Mouse (Mus musculus) thymus, postnatal 36 days (tissue): ENCODE measurements around the gene March9.
A peak's percentile ranks its signal among the peaks of the same experiment; 100 is the strongest.
"Not testable (repeated sequence)": the region's sequence is repeated elsewhere in the genome, so short reads cannot be mapped to it uniquely, and the experiment has no call there.

ENCODE experiments used
- DNase-seq, 2 experiments: peaks; one replicate each; pipeline ENCODE4 v3.0.0; 2022; ENCODE audit warnings: mixed read lengths in 2 of 2

The March9 gene

DNA sequence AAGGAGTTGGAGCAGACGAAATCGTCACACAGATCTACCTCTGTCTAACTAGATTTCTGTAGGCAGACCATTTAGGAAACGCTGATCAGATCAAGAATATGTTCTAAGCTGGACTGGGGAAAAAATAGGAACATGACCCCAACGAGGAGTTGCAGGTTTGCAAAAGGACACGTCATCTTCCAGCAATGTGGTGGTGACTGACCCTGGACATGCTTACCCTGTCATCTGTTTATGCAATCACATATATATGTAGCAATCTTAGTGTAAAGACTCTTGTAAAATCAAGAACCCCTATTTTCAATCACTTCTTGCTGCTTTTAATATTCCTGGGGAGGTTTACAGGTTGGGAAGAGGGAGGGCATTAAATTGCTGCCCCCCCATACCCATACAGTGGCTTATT lies 2.5 kb upstream of the March9 start:
- no peak for DNase-seq

DNA sequence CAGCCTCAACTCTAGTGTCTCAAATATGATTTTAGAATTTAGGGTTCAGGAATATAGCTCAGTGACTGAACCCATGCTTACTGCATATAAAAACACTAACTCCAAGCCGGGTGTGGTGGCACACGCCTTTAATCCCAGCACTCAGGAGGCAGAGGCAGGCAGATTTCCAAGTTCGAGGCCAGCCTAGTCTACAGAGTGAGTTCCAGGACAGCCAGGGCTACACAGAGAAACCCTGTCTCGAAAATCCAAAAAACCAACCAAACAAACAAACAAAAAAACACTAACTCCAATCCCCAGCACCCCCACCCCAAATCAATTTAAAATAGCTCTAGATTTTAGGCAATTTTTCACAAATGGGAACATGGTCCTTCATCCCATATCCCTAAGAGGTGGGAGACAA lies 2.1 kb upstream of the March9 start:
- DNase-seq = not testable (repeated sequence)

DNA sequence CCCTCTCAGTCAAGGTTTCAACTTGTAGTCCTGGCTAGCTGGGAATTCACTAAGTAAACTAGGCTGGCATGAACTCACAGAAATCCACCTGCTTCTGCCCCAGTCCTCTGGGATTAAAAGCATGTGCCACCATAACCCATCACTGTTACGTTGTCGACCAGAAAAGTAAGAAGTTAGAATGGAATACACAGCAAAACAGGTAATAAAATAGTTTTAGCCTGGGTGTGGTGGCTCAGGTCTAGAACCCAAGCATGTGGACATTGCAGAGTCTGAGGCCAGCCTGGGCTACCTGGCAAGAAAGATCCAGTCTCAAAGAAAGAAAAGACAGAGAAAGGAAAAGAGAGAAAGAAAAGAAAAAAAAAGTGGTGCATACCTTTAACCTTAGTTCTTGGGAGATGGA lies 1.5 kb upstream of the March9 start:
- no peak for DNase-seq

DNA sequence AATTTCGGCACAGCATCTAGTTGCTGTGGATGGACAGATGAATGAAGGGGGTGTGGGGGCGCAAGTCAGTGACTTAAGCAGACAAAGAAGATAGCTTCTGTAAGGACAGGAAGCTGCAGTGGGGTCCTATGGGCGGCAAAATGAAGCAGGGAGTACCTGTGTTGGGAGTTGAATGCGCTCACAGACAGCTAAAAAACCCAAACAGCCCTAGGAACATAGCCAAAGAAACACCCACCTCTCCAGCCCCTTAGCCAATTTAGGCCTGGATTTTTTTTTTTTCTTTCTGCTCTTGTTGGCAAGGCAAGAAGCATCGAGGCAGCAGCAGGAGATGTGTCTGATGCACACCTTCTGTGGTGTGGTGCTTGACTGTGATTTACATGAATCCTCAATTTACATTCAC lies 1.1 kb upstream of the March9 start:
- DNase-seq = no peak

DNA sequence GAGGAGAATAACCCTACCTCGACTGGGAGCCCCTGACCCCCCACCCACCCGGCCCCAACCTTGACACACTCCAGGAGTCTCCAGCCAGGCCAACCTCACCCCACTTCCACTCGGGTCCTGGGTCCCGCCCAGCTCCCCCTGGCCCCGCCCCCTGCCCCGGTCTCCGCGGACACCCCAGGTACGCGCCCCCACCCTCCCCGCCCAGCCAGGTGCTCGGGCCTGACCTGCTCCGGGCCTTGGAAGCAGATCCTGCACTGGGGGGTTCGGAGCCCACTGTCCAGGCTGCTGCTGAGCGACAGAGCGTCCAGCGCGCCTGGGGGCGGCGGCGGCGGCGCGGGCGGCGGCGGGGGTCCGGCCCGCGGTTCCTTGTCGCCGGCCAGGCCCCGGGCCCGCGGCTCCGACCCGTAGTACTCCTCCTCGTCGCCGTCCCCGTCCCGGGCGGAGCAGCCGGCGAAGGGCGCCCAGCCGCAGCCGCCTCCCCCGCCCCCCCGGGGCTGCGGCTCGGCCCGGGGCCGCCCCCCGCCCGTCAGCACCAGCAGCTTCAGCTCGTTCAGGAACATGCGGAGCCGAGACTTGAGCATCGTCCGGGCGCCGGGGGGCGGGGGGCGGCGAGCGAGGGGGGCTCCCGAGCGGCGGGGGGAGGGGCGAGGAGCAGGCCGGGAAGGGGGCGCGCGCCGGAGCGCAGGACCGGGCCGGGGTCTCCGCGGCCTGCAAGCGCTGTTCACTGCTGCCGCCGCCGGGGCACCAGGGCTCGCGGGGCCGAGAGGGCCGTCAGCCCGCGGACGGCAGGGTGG lies 613 bp downstream of the March9 start:
- DNase-seq = peak in 1 of 2 experiments; percentile 58

DNA sequence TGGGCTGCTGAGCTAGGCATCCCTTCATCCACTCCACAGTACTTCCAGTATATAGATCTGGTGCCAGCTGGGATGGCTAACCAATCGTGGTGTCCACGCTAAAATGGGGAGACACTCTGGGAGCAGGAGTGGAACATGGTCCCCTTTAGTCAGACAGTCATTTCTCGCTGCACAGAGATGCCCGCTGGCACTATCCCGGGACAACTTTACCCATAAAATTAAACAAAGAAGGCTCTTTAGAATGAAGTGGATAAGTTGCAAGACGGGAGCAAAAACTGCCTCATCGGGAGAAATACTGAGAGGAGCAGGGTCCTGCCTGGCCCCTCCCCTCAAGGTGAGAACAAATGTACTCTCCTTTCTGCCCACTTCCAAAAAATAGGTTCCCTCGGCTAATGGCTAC lies 1.3 kb downstream of the March9 start:
- no peak for DNase-seq

DNA sequence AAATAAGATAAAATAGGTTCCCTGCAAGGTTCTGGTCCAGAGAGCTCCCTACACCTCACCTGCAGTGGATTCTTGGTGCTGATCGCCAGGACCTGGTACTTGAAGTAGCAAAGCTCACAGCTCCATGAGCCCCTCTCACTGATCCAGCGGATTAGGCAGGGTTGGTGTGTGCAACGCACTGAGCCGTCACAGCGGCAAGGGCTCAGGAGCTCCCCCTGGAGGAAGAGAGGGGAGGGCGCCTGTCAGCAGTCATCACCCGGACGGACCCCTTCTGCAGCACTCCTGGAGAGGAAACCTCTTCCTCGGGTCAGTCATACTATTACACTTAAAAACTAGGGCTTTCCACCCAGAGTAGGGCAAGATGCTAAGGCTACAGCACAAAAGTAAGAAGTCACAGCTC lies 1.8 kb downstream of the March9 start:
- peak; percentile 81 to 82 for DNase-seq

DNA sequence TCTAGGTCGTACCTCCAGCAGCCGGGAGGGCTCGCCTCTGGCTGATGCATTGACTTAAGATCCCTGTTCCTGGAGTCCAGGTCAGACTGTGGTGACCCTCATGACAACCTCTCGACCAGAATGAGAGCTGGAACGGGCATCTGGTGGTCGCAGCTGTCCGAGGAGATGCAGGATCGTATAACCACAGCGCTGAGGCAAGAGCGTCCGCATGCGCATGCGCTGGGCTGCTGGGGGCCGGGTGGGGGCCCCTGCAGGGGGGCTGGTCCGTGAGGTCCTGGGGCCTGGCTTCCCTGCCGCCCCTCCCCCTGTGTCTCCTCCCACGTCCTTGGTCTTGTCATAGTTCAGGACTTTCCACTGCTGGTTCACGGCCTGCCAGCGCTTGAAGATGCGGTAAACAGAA lies 3.5 kb downstream of the March9 start:
- DNase-seq = no peak

DNA sequence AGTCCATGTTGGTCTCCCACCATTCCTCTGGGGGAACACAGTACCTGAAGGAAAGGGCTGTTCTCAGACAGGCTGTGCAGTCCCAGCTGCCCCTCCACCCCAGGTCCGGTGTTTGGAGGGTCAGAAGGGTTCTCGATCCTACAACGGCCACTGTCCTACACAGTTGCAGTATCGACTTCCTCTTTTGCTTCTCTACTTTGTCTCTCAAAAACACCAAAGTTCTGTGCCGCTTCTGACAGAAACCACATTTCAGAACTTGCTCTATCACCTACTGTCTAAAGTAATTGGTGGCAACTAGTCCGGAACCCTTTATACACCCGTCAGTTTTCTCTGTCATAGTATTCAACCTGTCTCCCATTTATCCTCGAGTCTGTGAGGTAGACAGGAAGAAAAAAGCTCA lies 4.6 kb downstream of the March9 start:
- DNase-seq = no peak

DNA sequence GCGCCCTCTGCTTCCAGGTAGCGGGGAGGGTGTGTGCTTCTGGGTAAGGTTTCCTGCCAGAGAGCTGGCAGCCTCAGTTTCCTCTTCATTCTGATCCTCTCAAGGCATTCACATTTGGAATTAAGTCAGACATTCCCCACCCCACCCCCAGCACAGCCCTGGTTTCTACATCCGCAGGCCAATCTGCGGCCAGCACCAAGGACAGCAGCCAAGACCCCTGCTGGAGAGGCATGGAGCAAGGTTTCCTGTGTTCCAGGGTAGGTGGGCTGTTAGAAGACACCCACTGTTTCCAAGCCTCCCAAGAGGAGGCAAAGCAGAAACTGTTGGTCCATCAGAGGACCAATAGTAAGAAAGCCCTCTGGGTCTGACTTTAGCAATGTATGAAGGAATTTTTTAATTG lies 5.3 kb downstream of the March9 start:
- no peak for DNase-seq

DNA sequence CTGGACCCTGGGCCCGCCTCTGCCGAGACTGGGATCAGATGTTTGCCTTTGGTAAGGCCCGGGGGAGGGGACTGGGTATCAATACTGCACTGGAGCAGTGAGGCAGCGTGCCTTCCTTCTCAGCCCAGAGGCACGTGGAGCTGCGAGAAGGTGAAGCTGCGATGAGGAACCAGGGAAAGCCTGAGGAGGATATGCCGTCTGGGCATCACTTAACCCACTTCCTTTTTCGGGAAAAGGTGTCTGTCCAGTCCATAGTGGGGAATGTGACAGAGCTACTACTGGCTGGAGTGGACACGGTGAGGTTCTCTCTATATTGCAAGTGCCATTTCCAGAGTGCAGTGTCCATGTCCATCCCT lies 9.9 kb downstream of the March9 start:
- no peak for DNase-seq

DNA sequence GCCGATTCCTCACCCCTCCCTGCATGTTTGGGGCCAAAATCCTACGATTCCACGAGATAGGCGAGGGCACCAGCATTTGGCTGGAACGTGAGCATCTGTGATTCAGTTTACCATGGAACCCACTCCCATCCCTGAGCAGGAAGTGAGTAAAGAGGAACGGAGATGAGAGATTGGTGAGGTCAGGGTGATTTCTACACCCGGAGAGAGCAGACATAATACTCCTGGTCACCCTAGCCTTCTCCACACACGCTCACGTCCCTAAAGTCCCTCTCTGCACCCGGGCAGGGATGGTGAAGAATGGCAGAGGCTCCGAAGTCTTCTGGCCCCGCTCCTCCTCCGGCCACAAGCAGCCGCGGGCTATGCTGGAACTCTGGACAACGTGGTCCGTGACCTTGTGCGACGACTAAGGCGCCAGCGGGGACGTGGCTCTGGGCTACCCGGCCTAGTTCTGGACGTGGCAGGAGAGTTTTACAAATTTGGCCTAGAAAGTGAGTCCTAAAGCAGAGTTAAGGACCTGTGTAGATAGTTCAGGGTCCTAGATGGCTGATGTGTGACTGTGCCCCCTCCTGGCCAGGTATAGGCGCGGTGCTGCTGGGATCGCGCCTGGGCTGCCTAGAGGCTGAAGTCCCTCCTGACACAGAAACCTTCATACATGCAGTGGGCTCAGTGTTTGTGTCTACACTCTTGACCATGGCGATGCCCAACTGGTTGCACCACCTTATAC lies 10.4 kb downstream of the March9 start:
- no peak for DNase-seq

DNA sequence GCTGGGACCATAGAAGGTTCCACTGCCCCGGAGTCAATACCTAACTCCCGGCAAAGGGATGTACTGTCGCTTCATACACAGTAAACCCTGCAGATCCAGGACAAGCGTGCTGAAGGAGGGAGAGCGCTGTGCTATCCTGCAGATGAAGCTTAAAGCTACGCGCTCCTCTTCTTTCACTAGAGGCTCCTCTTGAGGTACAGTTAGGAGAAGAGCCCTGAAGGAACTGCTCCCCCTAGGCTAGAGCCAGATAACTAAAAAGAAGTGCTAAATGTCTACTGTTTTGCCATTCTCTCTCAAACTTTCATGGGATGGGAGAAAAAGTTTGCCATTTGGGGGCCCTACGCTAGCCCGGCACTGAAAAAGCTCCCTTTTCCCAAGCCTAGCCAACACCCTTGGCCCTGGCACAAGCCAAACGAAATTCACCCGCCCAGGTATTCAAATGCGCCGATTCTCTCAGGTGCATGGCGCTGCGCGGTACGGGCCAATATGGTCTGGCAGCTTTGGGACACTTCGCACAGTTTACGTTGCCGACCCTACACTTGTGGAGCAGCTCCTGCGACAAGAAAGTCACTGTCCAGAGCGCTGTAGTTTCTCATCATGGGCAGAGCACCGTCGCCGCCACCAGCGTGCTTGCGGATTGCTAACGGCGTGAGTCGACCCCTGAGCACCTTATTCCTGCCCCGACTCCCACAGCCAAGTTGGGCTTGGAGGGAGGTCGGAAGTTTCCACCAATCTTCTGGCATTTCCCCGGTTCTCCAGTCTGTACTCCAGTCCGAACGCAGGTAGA lies 11.2 kb downstream of the March9 start:
- DNase-seq = no peak

DNA sequence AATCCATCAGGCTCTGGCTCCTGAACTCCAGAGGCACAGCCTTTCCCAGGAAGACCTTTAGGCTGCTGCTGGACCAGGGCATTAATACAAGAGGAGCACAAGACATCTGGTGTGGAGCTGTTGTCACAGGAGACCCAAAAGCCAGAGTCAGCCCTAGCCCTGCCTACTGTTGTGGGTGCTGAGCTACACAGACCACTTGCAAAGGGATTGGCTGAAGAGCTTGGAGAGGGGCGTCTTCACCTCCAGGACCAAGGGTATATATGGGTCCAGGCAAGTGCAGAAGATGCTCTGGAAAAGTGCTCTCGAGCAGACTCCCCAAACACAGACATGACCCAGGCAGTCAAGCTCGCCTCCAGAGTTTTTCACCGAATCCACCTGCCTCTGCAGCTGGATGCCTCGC lies 12.0 kb downstream of the March9 start, which contains the start of gene Cyp27b1:
Cyp27b1 (plus strand) TSS at position 297 of the 400 bp plus-strand sequence.
- no peak for DNase-seq

DNA sequence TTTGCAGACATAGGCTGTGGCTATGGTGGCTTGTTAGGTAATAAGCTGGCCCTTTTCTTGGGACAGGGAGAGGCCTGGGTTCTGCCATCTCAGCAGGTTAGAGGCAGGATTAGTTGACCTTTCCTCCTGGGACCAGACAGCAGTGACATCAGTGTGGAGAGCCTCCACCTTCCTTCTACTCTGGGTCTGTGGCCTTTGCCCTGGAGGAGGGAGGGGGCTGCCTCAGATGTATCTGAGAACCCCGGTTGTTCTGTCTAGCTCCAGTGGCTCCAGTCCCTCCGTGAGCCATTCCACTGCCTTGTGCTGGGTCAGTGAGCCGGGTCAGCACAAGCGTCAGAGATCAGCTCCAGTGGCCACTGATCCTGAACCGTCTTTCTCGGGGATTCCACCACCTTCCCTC lies 16.8 kb downstream of the March9 start:
- no peak for DNase-seq

DNA sequence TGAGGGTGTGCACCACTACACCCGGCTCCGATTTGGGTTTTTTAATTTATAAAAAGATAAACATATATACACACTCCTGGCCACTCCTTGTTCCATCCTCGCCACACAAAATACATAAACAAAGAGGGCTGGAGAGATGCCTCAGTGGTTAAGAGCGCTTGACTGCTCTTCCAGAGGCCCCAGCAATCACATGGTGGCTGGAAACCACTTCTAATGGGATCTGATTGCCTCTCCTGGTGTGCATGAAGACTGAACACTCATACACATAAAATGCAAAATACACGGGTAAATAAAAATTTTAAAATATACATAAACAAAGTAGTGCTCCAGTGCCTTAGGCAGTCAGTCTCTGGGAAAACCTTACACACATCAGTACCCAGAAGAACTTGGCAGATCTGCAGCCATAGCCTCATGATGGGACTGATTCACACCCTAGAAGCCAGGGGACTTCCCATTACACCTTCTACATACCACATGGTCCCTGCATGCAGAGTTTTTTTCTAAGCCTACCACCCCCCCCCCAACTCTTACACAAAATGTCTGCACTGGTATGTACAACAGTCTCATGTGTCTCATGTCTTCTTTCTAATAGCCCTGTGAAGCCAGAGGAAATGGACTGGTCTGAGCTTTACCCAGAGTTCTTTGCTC lies 17.4 kb downstream of the March9 start:
- no peak for DNase-seq

DNA sequence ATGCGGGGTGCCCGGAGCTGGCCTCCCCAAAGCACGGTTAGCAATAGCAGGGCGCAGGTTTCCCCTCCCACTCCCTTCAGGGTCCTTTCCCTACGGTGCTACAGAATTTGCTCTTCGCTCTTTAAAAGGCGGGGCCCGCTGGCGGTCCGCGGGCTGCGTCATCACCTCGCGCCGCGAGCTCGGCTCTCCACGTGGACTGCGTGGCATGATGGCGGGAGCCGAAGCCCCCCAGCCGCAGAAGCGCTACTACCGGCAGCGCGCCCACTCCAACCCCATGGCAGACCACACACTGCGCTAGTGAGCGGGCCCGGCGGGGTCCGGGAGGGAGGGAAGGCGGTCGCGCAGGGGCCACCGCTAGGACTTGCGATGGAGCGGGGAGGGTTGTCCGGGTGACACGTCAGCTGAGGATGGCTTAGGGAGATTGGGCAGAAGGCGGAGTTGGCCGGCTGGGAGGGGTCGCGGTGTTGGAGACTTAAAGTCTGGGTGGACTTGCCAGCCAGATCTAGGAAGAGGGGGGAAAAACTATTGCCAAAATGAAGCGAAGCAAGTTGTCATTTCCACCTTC lies 18.1 kb downstream of the March9 start:
- DNase-seq = peak; percentile 74 to 75

DNA sequence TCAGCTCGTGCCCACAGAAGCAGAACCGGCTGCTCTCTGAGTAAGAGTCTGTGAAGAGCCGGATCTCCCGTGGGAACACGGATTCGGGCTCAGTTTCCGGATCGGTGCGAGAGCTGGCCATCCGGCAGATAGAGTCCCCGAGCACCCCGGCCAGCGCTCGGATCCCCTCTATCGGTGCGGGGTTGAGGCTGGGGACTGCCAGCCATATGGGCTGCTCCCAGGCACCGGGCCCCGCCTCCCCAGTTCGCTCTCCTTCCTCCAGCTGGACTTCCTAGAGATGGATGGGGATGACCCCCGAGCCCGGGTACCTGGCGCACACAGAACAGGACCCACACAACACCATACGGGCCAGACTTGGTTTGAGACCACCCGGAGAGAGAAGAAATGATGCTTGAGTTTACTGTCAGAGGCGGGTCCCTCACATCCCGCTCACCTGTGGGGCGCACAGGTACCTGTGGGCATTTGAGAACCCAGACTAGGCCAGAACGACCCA lies 18.7 kb downstream of the March9 start, which contains the start of the genes Mettl1 and Eef1akmt3:
Mettl1 (plus strand) TSS at position 141 of the 493 bp plus-strand sequence.
Eef1akmt3 (minus strand) TSS at position 240 of the 493 bp plus-strand sequence.
- DNase-seq = peak in 1 of 2 experiments; percentile 22

DNA sequence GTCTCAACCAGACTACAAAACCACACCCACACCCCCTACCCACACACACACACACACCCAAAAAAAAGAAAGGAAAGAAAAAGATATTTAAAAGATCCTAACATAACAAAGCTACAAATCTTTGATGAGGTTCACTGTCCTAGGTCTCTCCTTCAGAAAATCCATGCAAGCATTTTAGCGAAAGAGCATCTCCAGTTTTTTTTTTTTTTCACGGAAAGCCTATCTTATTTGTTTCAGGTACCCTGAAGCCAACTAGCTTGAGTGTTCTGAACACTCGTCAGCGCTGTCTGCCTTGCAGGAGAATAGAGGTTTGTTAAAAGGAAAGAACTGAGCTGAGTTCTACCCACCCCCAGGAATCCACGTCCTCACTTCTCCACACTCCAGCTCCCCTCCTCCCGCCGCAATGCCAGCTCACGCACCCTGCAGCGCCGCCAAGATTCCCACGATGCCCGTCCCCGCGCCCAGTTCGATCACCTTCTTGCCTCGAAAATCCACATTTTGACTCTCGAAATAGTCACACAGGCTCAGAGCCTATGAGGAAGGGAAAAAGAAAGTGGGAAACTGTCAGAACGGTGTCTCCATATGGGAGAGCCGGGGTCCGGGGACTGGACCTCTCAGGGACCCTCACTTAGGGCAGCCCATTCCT lies 19.3 kb downstream of the March9 start:
- no peak for DNase-seq

DNA sequence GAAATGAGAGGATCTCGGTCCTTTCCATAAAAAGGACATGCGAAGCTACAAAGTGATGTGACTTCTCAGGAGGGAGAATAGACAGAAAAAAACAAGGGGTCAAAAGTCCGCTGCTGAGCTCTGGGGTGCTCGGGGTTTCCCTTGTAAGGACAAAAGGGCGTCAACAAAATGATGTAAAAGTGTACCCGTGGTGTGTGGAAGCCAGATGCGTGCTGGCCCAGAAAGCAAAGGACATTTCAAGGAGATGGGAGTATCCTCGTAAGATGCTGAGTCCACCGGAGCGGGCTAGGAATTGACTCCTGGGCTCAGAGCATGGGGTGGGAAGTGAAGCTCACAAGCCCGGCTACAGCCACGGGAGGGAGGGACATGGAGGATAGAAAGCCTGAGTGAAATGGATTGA lies 22.3 kb downstream of the March9 start:
- DNase-seq = no peak

DNA sequence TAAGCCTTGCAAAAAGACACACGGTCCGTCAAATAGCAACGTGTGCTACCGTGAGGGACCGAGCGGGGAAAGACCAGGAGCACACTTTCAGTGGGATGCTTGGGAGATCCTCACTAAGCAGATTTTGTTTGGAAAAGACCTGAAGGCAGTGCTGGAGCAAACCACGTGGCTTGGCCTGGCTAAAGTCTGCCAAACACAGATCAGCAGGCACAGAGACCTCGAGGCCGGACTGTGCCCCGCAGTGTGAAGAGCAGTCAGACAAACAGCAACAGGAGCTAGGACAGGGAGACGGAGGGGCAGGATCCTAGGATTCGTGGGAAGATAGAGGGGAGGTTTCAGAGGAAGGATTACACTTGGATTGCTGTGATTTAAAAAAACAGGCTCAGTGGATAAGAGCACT lies 23.7 kb downstream of the March9 start:
- DNase-seq = no peak

DNA sequence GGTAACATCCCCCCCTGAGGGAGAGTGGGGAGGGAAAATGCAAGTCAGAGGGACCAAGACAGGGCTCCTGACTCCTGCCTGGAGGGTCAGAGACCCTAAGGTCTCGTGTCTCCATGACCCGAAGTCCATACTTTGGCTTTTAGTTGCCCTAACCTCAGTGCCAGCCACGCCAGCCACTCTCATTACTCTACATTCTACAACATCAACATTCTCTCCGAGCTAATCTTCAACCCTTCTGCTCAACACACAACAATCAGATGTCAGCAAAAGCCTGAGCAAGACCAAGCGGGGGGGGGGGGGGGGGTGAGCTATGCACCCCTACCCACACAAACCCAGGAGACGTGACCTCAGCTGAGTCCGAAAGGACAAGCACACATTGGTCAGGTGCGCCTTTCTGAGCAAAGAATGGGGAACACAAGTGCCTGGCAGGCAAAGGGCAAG lies 26.7 kb downstream of the March9 start:
- no peak for DNase-seq
